28 mouse cellular contexts compared by ENCODE assay signal in the genomic region with DNA sequence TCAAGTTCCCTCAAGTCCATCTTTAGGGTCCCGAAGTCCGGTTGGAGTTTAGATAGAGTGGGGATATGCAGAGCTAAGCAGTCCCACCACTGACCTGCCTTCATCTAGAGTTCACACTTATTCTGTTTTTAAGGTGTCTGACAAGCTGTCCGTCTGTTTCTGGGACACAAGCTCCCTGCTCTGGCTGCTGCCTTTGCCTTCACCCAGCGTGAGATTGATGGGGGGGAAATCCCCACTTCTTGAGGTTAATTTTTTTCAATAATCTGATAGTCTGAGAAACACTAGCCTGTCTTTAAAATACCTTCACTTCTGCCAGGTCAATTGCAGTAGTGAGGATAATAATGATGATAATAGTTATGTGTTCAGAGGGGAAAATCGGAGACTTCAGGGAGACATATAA. TPM values are rescaled to one million over a fixed set of nuclear protein-coding genes. Genes with fewer than 3 reads are reported as not detected.
A peak's percentile ranks its signal among the peaks of the same experiment; 100 is the strongest.
DNase-seq lines count a peak whose midpoint lies in the region; ATAC-seq lines count a peak whose summit lies in the region.
"Had no signal": no experiment of that assay in that cellular context is flagged by ENCODE, and none has a peak within 500 bp of the region (broad histone marks: within the 10 kb centered on the region; RNA-seq: fewer than 3 reads in every experiment).

No protein-coding gene starts in this region.

- H3K27ac ChIP-seq in hindbrain, embryonic 13.5 days, result no peak overlapping the region
- no peak overlapping the region for H3K27ac ChIP-seq in hindbrain, embryonic 12.5 days
- H3K27ac ChIP-seq: heart, embryonic 13.5 days; kidney, postnatal 0 days; limb, embryonic 12.5 days; liver, embryonic 15.5 days; lung, embryonic 15.5 days; neural tube, embryonic 12.5 days had no signal

- H3K4me2 ChIP-seq in hindbrain, embryonic 13.5 days, result no peak overlapping the region
- H3K4me2 ChIP-seq in hindbrain, embryonic 12.5 days (replicated peaks), result no peak overlapping the region
- H3K4me2 ChIP-seq: embryonic facial prominence, embryonic 15.5 days; heart, embryonic 13.5 days; intestine, embryonic 15.5 days; limb, embryonic 12.5 days; liver, embryonic 15.5 days; lung, embryonic 15.5 days; neural tube, embryonic 12.5 days had no signal

- H3K4me1 ChIP-seq in hindbrain, embryonic 13.5 days (replicated peaks), result peaks cover 14% of the 10 kb centered on the region; the same call in 1 of the 2 replicates
- 0 out of 2 replicates have a peak, but pooled peaks cover 8% of the 10 kb centered on the region for H3K4me1 ChIP-seq in hindbrain, embryonic 12.5 days
- H3K4me1 ChIP-seq: intestine, embryonic 15.5 days; limb, embryonic 12.5 days; liver, embryonic 15.5 days; lung, embryonic 15.5 days; neural tube, embryonic 12.5 days had no signal

- WGBS in hindbrain, embryonic 13.5 days, result 38% methylated on average over 5 of the region's 5 CpGs
- 36% methylated on average over 5 of the region's 5 CpGs for WGBS in hindbrain, embryonic 12.5 days

- H3K36me3 ChIP-seq in hindbrain, embryonic 13.5 days, result no peaks in the 10 kb centered on the region
- no peaks in the 10 kb centered on the region for H3K36me3 ChIP-seq in hindbrain, embryonic 12.5 days
- H3K36me3 ChIP-seq: embryonic facial prominence, embryonic 15.5 days; heart, embryonic 13.5 days; intestine, embryonic 15.5 days; limb, embryonic 12.5 days; liver, embryonic 15.5 days; lung, embryonic 15.5 days; neural tube, embryonic 12.5 days had no signal

- H3K9me3 ChIP-seq in hindbrain, embryonic 13.5 days, result no peaks in the 10 kb centered on the region
- H3K9me3 ChIP-seq in hindbrain, embryonic 12.5 days (replicated peaks), result no peaks in the 10 kb centered on the region
- H3K9me3 ChIP-seq: embryonic facial prominence, embryonic 15.5 days; intestine, embryonic 15.5 days; limb, embryonic 12.5 days; liver, embryonic 15.5 days; lung, embryonic 15.5 days; neural tube, embryonic 12.5 days had no signal

- peak; percentile 19 for DNase-seq in embryo, embryonic 11 days
- no peak for DNase-seq in embryo, embryonic 10.5 days (ENCODE audit: low spot score)
- DNase-seq in A20 (ENCODE audit: low read depth, low spot score), result peak; percentile 47
- DNase-seq in Muller cell, postnatal 12 days (ENCODE audit: inconsistent ontology term), result peak; percentile 5
- no peak for DNase-seq in lung, postnatal 4 days
- DNase-seq in lung, adult 18-20 months, result no peak
- DNase-seq: adrenal gland, postnatal 10 days; cerebellum, adult 8-10 months; cerebellum, postnatal 25 days; heart, postnatal 10 days; kidney, adult 2 months; layer of hippocampus, postnatal 36 days; right cerebral cortex, adult 18-20 months; spleen, adult 18-20 months; thymus, adult 18-20 months; thymus, postnatal 25 days had no signal

- ATAC-seq in hindbrain, embryonic 13.5 days (ENCODE audit: low FRiP score), result 0 out of 2 replicates have a peak, but pooled peaks have one; percentile 22
- no peak for ATAC-seq in hindbrain, embryonic 12.5 days (ENCODE audit: low FRiP score)
- ATAC-seq: forebrain, embryonic 16.5 days; intestine, embryonic 15.5 days had no signal

- no peak overlapping the region for H3K9ac ChIP-seq in hindbrain, embryonic 13.5 days
- H3K9ac ChIP-seq in hindbrain, embryonic 12.5 days, result no peak overlapping the region
- H3K9ac ChIP-seq: embryonic facial prominence, embryonic 15.5 days; heart, embryonic 13.5 days; intestine, embryonic 15.5 days; limb, embryonic 12.5 days; liver, embryonic 15.5 days; lung, embryonic 15.5 days; neural tube, embryonic 12.5 days had no signal

- no peak overlapping the region for H3K4me3 ChIP-seq in hindbrain, embryonic 13.5 days
- H3K4me3 ChIP-seq in hindbrain, embryonic 12.5 days, result no peak overlapping the region
- H3K4me3 ChIP-seq: embryonic facial prominence, embryonic 15.5 days; heart, embryonic 13.5 days; intestine, embryonic 15.5 days; limb, embryonic 12.5 days; liver, embryonic 15.5 days; lung, embryonic 15.5 days; myocyte; neural tube, embryonic 12.5 days had no signal

- H3K27me3 ChIP-seq in hindbrain, embryonic 13.5 days, result no peaks in the 10 kb centered on the region
- H3K27me3 ChIP-seq in hindbrain, embryonic 12.5 days, result no peaks in the 10 kb centered on the region
- H3K27me3 ChIP-seq: embryonic facial prominence, embryonic 15.5 days; heart, embryonic 13.5 days; intestine, embryonic 15.5 days; limb, embryonic 12.5 days; liver, embryonic 15.5 days; lung, embryonic 15.5 days; neural tube, embryonic 12.5 days had no signal

RNA-seq across cellular contexts. Expression of gene A630001G21Rik, which starts 36.1 kb away (rescaled TPM):
- 0.65 and 0.66 TPM in 2 replicates for polyA plus RNA-seq in hindbrain, embryonic 13.5 days (2015; fragmentation: Nextera tagmentation; extraction: Ambion mirVana)
- polyA plus RNA-seq in hindbrain, embryonic 12.5 days (2016; fragmentation: Nextera tagmentation; extraction: Ambion mirVana), result 1.2 and 1.5 TPM in 2 replicates

RNA-seq across cellular contexts. Expression of gene Cab39, which starts 50.9 kb away (rescaled TPM):
- polyA plus RNA-seq in hindbrain, embryonic 13.5 days (2015; fragmentation: Nextera tagmentation; extraction: Ambion mirVana), result 49.6 and 52.8 TPM in 2 replicates
- polyA plus RNA-seq in hindbrain, embryonic 12.5 days (2016; fragmentation: Nextera tagmentation; extraction: Ambion mirVana), result 75.3 and 80.6 TPM in 2 replicates

Comparison
In these comparisons a context has a peak if more than half of its experiments do, and no peak if none do; other contexts are left out.
1. DNase-seq: peak in embryo, embryonic 11 days (single experiment), A20 (single experiment) and Muller cell, postnatal 12 days (single experiment); none in embryo, embryonic 10.5 days (single experiment), lung, postnatal 4 days (0 of 2) and lung, adult 18-20 months (0 of 2).